Mouse (Mus musculus): ENCODE data around the gene Coasy. TPM values are rescaled to one million over a fixed set of nuclear protein-coding genes. Genes with fewer than 3 reads are reported as not detected.

The Coasy gene
- total RNA-seq, 2 experiments from 2014 or later: 16.8 to 21.4 TPM

GRCm38 (mm10) chr11:101085617-101086322, 3.4 kb downstream of the Coasy start:
- intact Hi-C loops (cut with DNase I): no loop called here
- DNase-seq: no peak

DNA sequence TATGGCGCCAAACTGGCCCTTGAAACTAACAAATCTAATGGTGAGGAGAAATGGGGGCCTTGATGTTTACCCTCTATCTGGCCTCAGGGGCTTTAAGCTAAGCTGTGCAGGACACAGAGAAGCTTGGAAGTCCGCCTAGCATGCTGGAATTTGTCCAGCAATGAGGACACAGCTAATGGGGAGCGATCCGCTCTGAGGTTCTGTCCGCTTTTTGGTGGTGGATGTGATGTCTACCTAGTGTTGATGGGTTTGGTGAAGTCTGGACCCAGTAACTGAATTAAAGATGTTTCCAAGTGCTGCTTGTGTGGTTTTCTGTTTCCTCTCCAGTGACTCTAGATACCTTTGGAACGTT, 3.9 kb downstream of the Coasy start:
- intact Hi-C loops (cut with DNase I): no loop called here

GRCm38 (mm10) chr11:101086756-101087681, 4.7 kb downstream of the Coasy start, which contains the start of gene Mlx:
Gene Mlx, plus strand, starts transcription at chr11:101087277.
- intact Hi-C loops (cut with DNase I): no loop called here
- DNase-seq: peak; percentile 86 to 90

More for the DNA sequence above, 3.9 kb downstream of the Coasy start:
- DNase-seq: no peak

DNA sequence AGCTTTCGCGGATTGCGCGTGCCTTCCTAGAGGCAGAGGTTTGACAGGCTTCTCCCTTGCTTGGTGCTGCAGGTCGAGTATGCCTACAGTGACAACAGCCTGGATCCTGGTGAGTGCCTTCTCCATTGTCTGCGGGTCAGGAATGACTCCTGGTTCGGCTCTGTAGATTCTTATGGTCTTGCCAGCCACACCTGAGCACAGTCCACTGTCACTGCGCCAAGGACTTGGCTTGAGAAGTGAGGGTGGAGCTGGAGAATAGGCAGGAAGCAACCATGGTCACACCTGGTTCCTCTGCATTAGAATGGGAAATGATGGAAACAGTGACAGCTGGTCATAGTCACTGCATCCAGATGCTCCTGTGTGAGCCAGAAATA, 5.3 kb downstream of the Coasy start:
- intact Hi-C loops (cut with DNase I): no loop called here
- DNase-seq: no peak

GRCm38 (mm10) chr11:101089931-101090330, 7.6 kb downstream of the Coasy start:
- intact Hi-C loops (cut with DNase I): no loop called here
- DNase-seq: no peak

- intact Hi-C loops (cut with DNase I): loop anchor here (1.0 to 5.0 kb wide), 2 partner anchors 80 to 207 kb away; partner anchors contain the start of genes Becn1 and Ccr10
- peak in 1 of 2 experiments; percentile 18 for DNase-seq
Measured at GRCm38 (mm10) chr11:101094930-101095313, 12.6 kb downstream of the Coasy start.

- peak; percentile 94 to 97 for DNase-seq
- intact Hi-C loops (cut with DNase I): loop anchor here (1.0 to 5.0 kb wide), 2 partner anchors 80 to 207 kb away; partner anchors contain the start of genes Becn1 and Ccr10
Measured at GRCm38 (mm10) chr11:101095314-101096024, 13.1 kb downstream of the Coasy start, which contains the start of gene Psmc3ip. Gene Psmc3ip, minus strand, starts transcription at chr11:101095436.

GRCm38 (mm10) chr11:101098231-101098630, 15.9 kb downstream of the Coasy start:
- no peak for DNase-seq
- intact Hi-C loops (cut with DNase I): loop anchor here (2.0 to 5.0 kb wide), 2 partner anchors 21 to 204 kb away; partner anchors contain the start of genes Becn1, Retreg3 and Tubg1

DNA sequence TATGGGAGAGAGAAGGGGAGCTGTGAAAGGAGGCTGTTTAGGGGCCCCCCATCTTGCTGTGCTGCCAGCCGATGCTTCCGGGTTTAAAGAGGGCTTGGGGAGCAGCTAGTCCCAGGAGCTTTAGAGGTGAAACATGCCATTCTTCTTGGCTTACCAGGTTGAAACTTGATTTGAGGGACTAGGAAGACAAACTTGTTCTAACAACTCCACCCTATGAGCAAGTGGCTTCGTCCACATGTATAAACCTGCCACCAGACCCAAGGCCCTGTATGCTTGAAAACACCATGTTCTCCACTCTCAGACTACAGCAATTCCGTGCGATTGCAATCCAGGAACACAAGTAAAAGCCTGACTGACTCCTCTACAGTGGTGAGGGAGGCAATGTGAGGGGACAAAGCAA, 20.6 kb downstream of the Coasy start:
- no peak for DNase-seq
- intact Hi-C loops (cut with DNase I): no loop called here

DNA sequence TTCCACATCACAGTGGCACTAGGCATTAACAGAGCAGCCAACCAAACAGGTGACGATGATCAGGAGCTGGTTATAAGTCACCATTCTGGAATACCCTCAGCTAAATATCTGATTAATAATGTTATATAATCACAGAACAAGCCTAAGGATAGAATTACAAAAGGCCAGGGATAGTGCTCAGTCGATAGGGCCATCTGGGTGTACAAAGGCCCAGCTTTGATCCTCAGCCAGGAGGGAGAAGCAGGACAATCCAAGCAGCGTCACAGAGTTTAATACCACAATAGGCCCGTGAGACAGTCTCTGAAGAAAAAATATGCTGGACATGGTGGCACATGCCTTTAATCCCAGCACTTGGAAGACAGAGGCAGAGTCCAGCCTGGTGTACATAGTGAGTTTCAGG, 27.0 kb downstream of the Coasy start:
- intact Hi-C loops (cut with DNase I): no loop called here
- no peak for DNase-seq

- no peak for DNase-seq
- intact Hi-C loops (cut with DNase I): no loop called here
Measured at GRCm38 (mm10) chr11:101110708-101111107, 28.3 kb downstream of the Coasy start.

- no peak for DNase-seq
- intact Hi-C loops (cut with DNase I): no loop called here
Measured at GRCm38 (mm10) chr11:101111178-101111577, 28.8 kb downstream of the Coasy start.

DNA sequence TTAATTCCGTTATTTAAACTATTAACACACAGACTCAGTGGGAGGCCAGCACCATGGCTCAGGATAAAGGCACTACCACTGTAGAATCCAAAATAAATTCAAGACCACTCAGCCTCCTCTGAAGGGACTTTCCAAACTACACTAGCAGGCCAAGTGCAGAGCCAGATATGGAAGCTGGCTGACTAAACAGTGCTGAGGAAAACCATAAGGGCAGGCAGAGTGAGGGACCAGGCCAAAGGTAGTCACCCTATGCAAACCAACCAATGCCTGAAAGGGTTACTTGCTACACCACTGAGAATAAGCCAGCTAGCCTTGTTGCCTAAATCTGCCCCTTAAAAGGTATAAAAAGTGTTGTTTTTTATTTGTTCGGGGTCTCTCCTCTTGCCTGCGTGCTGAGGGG, 29.8 kb downstream of the Coasy start:
- no peak for DNase-seq
- intact Hi-C loops (cut with DNase I): no loop called here

GRCm38 (mm10) chr11:101115564-101115963, 33.2 kb downstream of the Coasy start:
- intact Hi-C loops (cut with DNase I): no loop called here

GRCm38 (mm10) chr11:101118105-101118504, 35.7 kb downstream of the Coasy start:
- no peak for DNase-seq
- intact Hi-C loops (cut with DNase I): loop anchor here (2.0 kb wide), 1 partner anchor 19 kb away; no protein-coding TSS in a partner anchor

More at GRCm38 (mm10) chr11:101115564-101115963, 33.2 kb downstream of the Coasy start:
- no peak for DNase-seq

DNA sequence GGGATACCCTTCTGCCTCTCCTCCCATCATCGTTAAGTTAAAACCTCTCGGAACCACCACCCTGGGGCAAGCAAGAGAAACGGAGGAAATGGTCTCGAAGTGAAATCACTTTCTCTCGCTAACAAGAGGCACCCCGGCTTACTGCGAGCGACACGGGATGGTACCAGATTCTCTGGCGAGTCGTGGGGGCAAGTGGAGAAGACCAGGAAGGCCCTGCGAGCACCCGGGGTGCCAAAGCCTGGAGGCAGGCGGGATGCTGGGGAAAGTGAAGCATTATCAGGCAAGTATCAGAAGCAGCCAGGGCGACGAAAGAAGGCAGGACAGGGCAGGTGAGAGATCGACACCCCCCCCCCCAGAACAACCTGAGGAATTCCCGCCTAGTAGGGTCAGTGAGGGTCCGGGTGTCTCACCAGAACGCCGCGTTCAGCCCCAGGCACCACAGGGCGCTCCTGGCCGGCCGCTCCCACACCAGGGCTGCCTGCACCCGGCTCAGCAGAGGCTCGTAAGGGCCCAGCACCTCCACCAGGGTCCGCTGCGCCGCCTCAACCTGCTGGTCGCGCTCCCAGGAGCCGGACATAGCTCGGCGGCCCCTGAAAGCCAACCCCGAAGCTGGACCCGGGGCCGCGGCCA, 36.9 kb downstream of the Coasy start:
- no peak for DNase-seq
- intact Hi-C loops (cut with DNase I): loop anchor here (2.0 kb wide), 1 partner anchor 20 kb away; no protein-coding TSS in a partner anchor

DNA sequence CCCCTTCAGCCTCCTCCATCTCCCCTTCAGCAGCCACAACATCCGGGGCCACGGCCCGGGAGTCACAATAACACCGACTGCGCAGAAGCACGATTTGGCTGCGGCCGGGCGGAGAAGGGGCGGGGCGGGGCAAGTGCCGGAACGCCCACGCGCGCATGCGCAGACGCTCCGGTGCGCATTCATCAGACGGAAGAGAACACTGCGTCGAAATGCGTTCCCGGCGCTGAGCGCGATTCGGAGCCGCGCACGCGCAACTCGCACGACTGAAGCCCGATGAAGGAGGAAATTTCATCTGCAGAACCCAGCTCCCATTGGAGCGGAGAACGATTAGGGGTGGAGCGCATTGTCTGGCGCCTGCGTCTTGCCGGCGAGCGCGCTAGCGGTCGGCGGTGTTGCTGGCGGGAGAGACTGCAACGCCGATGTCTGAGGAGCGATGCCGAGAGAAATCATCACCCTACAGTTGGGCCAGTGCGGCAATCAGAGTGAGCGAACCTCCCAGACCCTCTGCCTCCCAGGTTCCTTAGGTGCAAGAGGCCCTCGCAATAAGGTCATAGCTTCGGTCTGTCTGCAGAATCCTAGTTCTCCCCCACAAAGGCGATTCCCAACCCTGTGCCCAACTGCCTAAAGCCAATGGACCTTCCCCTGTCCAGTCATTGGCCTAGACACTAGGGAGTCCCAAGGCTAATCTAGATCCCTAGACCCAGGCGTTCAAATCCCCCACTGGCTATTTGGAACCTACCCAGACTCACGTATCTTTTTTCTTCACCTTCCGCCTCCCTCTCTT, 37.6 kb downstream of the Coasy start, which contains the start of the genes Retreg3 and Tubg1:
TSS of gene Retreg3 (minus strand) at position 133 of the 784 bp plus-strand sequence.
TSS of gene Tubg1 (plus strand) at position 178 of the 784 bp plus-strand sequence.
- intact Hi-C loops (cut with DNase I): loop anchor here (2.0 kb wide), 1 partner anchor 21 kb away; no protein-coding TSS in a partner anchor
- peak; percentile 99 to 100 for DNase-seq

GRCm38 (mm10) chr11:101120545-101121188, 38.3 kb downstream of the Coasy start:
- intact Hi-C loops (cut with DNase I): no loop called here
- DNase-seq: no peak

All from heart, postnatal 14 days (tissue).